ENCODE assay signal across 26 mouse cellular contexts in genomic region chr12:28685771-28686170, GRCm38 (mm10). TPM values are rescaled to one million over a fixed set of nuclear protein-coding genes. Genes with fewer than 3 reads are reported as not detected.
A peak's percentile ranks its signal among the peaks of the same experiment; 100 is the strongest.
DNase-seq lines count a peak whose midpoint lies in the region; ATAC-seq and TF ChIP-seq lines count a peak whose summit lies in the region.
"Had no signal": no experiment of that assay in that cellular context is flagged by ENCODE, and none has a peak within 500 bp of the region (broad histone marks: within the 10 kb centered on the region; RNA-seq: fewer than 3 reads in every experiment).

No protein-coding gene starts in this region.

- 67% methylated on average over 3 of the region's 3 CpGs for WGBS in liver, embryonic 13.5 days (ENCODE audit: insufficient replicate concordance)
- 81% methylated on average over 3 of the region's 3 CpGs for WGBS in neural tube, embryonic 15.5 days
- WGBS in forebrain, embryonic 14.5 days, result 86% methylated on average over 3 of the region's 3 CpGs

- peaks cover 50% of the 10 kb centered on the region for H3K36me3 ChIP-seq in liver, embryonic 13.5 days
- H3K36me3 ChIP-seq in neural tube, embryonic 15.5 days, result peaks cover 21% of the 10 kb centered on the region; the same call in 1 of the 2 replicates
- peaks cover 15% of the 10 kb centered on the region for H3K36me3 ChIP-seq in forebrain, embryonic 14.5 days (ENCODE audit: control insufficient read depth, insufficient read depth, low read length)

- H3K27ac ChIP-seq in layer of hippocampus, adult 2 months, result peak overlapping the region; percentile 75
- H3K27ac ChIP-seq in liver, embryonic 13.5 days, result no peak overlapping the region
- 0 out of 2 replicates have a peak overlapping the region, but pooled peaks have one; percentile 51 for H3K27ac ChIP-seq in neural tube, embryonic 15.5 days (replicated peaks)
- H3K27ac ChIP-seq in forebrain, embryonic 14.5 days (ENCODE audit: low read depth, low read length), result no peak overlapping the region
- H3K27ac ChIP-seq: forebrain, embryonic 10.5 days; heart, adult 2 months; heart, embryonic 13.5 days; limb, embryonic 13.5 days; lung, embryonic 15.5 days; macrophage; midbrain, embryonic 10.5 days had no signal

- DNase-seq in layer of hippocampus, adult 2 months (ENCODE audit: low spot score in 2 of 2), result no peak
- DNase-seq in layer of hippocampus, postnatal 25 days (ENCODE audit: extremely low spot score in 1 of 2, low spot score in 1 of 2), result no peak
- no peak for DNase-seq in liver, embryonic 13.5 days
- DNase-seq in forebrain, embryonic 14.5 days (ENCODE audit: low spot score), result no peak
- DNase-seq in kidney, postnatal 14 days, result no peak
- DNase-seq: adrenal gland, adult 2 months; cerebellum, adult 11 months; cerebellum, adult 9-11 months; gastrocnemius, postnatal 36 days; heart, adult 2 months; heart, postnatal 14 days; kidney, adult 9 months; kidney, postnatal 25 days; right cerebral cortex, postnatal 14 days; thymus, postnatal 14 days had no signal

- peak; percentile 30 for ATAC-seq in inflammation-experienced regulatory T-cells, adult 6 months
- peak; percentile 35; the same call in 1 of the 2 replicates for ATAC-seq in liver, embryonic 13.5 days (ENCODE audit: low read depth)
- no peak for ATAC-seq in neural tube, embryonic 15.5 days (ENCODE audit: low FRiP score)
- no peak for ATAC-seq in forebrain, embryonic 14.5 days
- ATAC-seq: Patski had no signal

- no peak overlapping the region for H3K9ac ChIP-seq in liver, embryonic 13.5 days
- no peak overlapping the region for H3K9ac ChIP-seq in neural tube, embryonic 15.5 days (replicated peaks)
- no peak overlapping the region for H3K9ac ChIP-seq in forebrain, embryonic 14.5 days (ENCODE audit: low read length)
- H3K9ac ChIP-seq: heart, embryonic 13.5 days; limb, embryonic 13.5 days; lung, embryonic 15.5 days had no signal

- no peaks in the 10 kb centered on the region for H3K9me3 ChIP-seq in liver, embryonic 13.5 days (replicated peaks)
- no peaks in the 10 kb centered on the region for H3K9me3 ChIP-seq in neural tube, embryonic 15.5 days (replicated peaks)
- no peaks in the 10 kb centered on the region for H3K9me3 ChIP-seq in forebrain, embryonic 14.5 days (replicated peaks; ENCODE audit: control insufficient read depth, low read length)
- H3K9me3 ChIP-seq: embryonic facial prominence, embryonic 10.5 days; forebrain, embryonic 10.5 days; G1E; heart, embryonic 13.5 days; limb, embryonic 13.5 days; lung, embryonic 15.5 days; midbrain, embryonic 10.5 days had no signal

- H3K4me3 ChIP-seq in layer of hippocampus, adult 2 months, result no peak overlapping the region
- no peak overlapping the region for H3K4me3 ChIP-seq in liver, embryonic 13.5 days (replicated peaks)
- no peak overlapping the region for H3K4me3 ChIP-seq in neural tube, embryonic 15.5 days (replicated peaks)
- no peak overlapping the region for H3K4me3 ChIP-seq in forebrain, embryonic 14.5 days (ENCODE audit: low read depth, low read length)
- H3K4me3 ChIP-seq: embryonic facial prominence, embryonic 10.5 days; forebrain, embryonic 10.5 days; heart, adult 2 months; heart, embryonic 13.5 days; limb, embryonic 13.5 days; lung, embryonic 15.5 days; midbrain, embryonic 10.5 days had no signal

- no peak for TF ChIP-seq CTCF in layer of hippocampus, adult 2 months (conservative IDR thresholded peaks at IDR 0.05)

- H3K4me1 ChIP-seq in liver, embryonic 13.5 days (replicated peaks), result peaks cover 5% of the 10 kb centered on the region; the same call in 1 of the 2 replicates
- H3K4me1 ChIP-seq in neural tube, embryonic 15.5 days, result peaks cover 11% of the 10 kb centered on the region; the same call in 1 of the 2 replicates
- no peaks in the 10 kb centered on the region for H3K4me1 ChIP-seq in forebrain, embryonic 14.5 days (ENCODE audit: control insufficient read depth, insufficient read depth, low read length)
- H3K4me1 ChIP-seq: heart, embryonic 13.5 days; limb, embryonic 13.5 days; lung, embryonic 15.5 days had no signal

- 0 out of 2 replicates have a peak overlapping the region, but pooled peaks have one; percentile 11 for H3K4me2 ChIP-seq in liver, embryonic 13.5 days
- no peak overlapping the region for H3K4me2 ChIP-seq in neural tube, embryonic 15.5 days
- H3K4me2 ChIP-seq in forebrain, embryonic 14.5 days (ENCODE audit: low read length), result no peak overlapping the region
- H3K4me2 ChIP-seq: heart, embryonic 13.5 days; limb, embryonic 13.5 days; lung, embryonic 15.5 days had no signal

- H3K27me3 ChIP-seq in liver, embryonic 13.5 days, result no peaks in the 10 kb centered on the region
- no peaks in the 10 kb centered on the region for H3K27me3 ChIP-seq in neural tube, embryonic 15.5 days (replicated peaks)
- no peaks in the 10 kb centered on the region for H3K27me3 ChIP-seq in forebrain, embryonic 14.5 days (replicated peaks; ENCODE audit: control insufficient read depth, insufficient read depth, low read length)
- H3K27me3 ChIP-seq: heart, embryonic 13.5 days; limb, embryonic 13.5 days; lung, embryonic 15.5 days; Patski had no signal

RNA-seq across cellular contexts. Expression of gene Adi1, which starts 10.7 kb away (rescaled TPM):
- total RNA-seq in layer of hippocampus, adult 2 months (2021), result 10 to 100 TPM; 37.0 to 41.0 TPM
- 10 to 100 TPM; 29.7 to 35.0 TPM for total RNA-seq in layer of hippocampus, postnatal 25 days (2021)
- polyA plus RNA-seq in inflammation-experienced regulatory T-cells, adult 6 months (2017; shearing (Covaris generic)), result 10 to 100 TPM; 25.7 to 49.9 (median 41.5) TPM
- 51.7 and 61.5 TPM in 2 replicates for polyA plus RNA-seq in liver, embryonic 13.5 days (2015; fragmentation: Nextera tagmentation; extraction: Ambion mirVana)
- 27.0 and 42.0 TPM in 2 replicates for polyA plus RNA-seq in neural tube, embryonic 15.5 days (2015; fragmentation: Nextera tagmentation; extraction: Ambion mirVana)
- 43.6 and 44.8 TPM in 2 replicates for polyA plus RNA-seq in forebrain, embryonic 14.5 days (2014; fragmentation: Nextera tagmentation; extraction: Ambion mirVana)

RNA-seq across cellular contexts. Expression of gene Rnaseh1, which starts 36.4 kb away (rescaled TPM):
- total RNA-seq in layer of hippocampus, adult 2 months (2021), result 10 to 100 TPM; 12.8 to 14.3 TPM
- 10 to 100 TPM; 12.0 to 16.9 TPM for total RNA-seq in layer of hippocampus, postnatal 25 days (2021)
- 10 to 100 TPM; 21.7 to 32.7 (median 28.9) TPM for polyA plus RNA-seq in inflammation-experienced regulatory T-cells, adult 6 months (2017; shearing (Covaris generic))
- 14.6 and 15.2 TPM in 2 replicates for polyA plus RNA-seq in liver, embryonic 13.5 days (2015; fragmentation: Nextera tagmentation; extraction: Ambion mirVana)
- polyA plus RNA-seq in neural tube, embryonic 15.5 days (2015; fragmentation: Nextera tagmentation; extraction: Ambion mirVana), result 21.0 and 25.1 TPM in 2 replicates
- polyA plus RNA-seq in forebrain, embryonic 14.5 days (2014; fragmentation: Nextera tagmentation; extraction: Ambion mirVana), result 24.8 and 26.1 TPM in 2 replicates

RNA-seq across cellular contexts. Expression of gene Rps7, which starts 50.0 kb away (rescaled TPM):
- 100 to 1,000 TPM; 301 to 311 TPM for total RNA-seq in layer of hippocampus, adult 2 months (2021)
- total RNA-seq in layer of hippocampus, postnatal 25 days (2021), result 100 to 1,000 TPM; 257 to 314 TPM
- polyA plus RNA-seq in inflammation-experienced regulatory T-cells, adult 6 months (2017; shearing (Covaris generic)), result 1,000 to 10,000 TPM; 1,531 to 2,541 (median 1,663) TPM
- 588 and 611 TPM in 2 replicates for polyA plus RNA-seq in liver, embryonic 13.5 days (2015; fragmentation: Nextera tagmentation; extraction: Ambion mirVana)
- polyA plus RNA-seq in neural tube, embryonic 15.5 days (2015; fragmentation: Nextera tagmentation; extraction: Ambion mirVana), result 417 and 491 TPM in 2 replicates
- 690 and 790 TPM in 2 replicates for polyA plus RNA-seq in forebrain, embryonic 14.5 days (2014; fragmentation: Nextera tagmentation; extraction: Ambion mirVana)

Comparison
In these comparisons a context has a peak if more than half of its experiments do, and no peak if none do; other contexts are left out.
1. H3K27ac ChIP-seq: peak in layer of hippocampus, adult 2 months (single experiment) and neural tube, embryonic 15.5 days (single experiment); none in liver, embryonic 13.5 days (single experiment) and forebrain, embryonic 14.5 days (single experiment).
2. ATAC-seq: peak in inflammation-experienced regulatory T-cells, adult 6 months (single experiment) and liver, embryonic 13.5 days (single experiment); none in neural tube, embryonic 15.5 days (single experiment) and forebrain, embryonic 14.5 days (single experiment).